Mouse (Mus musculus) neural tube, embryonic 14.5 days (tissue): ENCODE data around the gene Ern2. TPM values are rescaled to one million over a fixed set of nuclear protein-coding genes. Genes with fewer than 3 reads are reported as not detected.

Experiments
- ATAC-seq: fragments of 200-750 bp; cut with Nextera tagmentation; 2 replicates; pipeline ENCODE4 v1.8.0; 2017; ENCODE audit warnings: low read depth, mild to moderate bottlenecking, moderate TSS enrichment, moderate library complexity
- H3K27ac ChIP-seq: fragments of 300-500 bp; sonication (generic); 2 replicates; pipeline ENCODE4 v1.5.1; 2014; ENCODE audit warnings: low read depth, mild to moderate bottlenecking, control low read depth, low read length, moderate library complexity, mixed read lengths
- H3K27me3 ChIP-seq: fragments of 300-500 bp; sonication (generic); 2 replicates; pipeline ENCODE4 v1.6.1; 2014; ENCODE audit warnings: low read length; ENCODE audit not compliant: control insufficient read depth, insufficient read depth
- H3K36me3 ChIP-seq: fragments of 300-500 bp; sonication (generic); 2 replicates; pipeline ENCODE4 v1.6.1; 2014; ENCODE audit warnings: low read length, mixed read lengths; ENCODE audit not compliant: control insufficient read depth, insufficient read depth
- H3K4me1 ChIP-seq: fragments of 300-500 bp; sonication (generic); 2 replicates; pipeline ENCODE4 v1.6.1; 2014; ENCODE audit warnings: low read length; ENCODE audit not compliant: control insufficient read depth, insufficient read depth
- H3K4me2 ChIP-seq: fragments of 300-500 bp; sonication (generic); 2 replicates; pipeline ENCODE4 v1.6.1; 2014; ENCODE audit warnings: mild to moderate bottlenecking, low read depth, low read length, control low read depth
- H3K4me3 ChIP-seq: fragments of 300-500 bp; sonication (generic); 2 replicates; pipeline ENCODE4 v1.5.1; 2014; ENCODE audit warnings: low read depth, low read length, control low read depth, mixed read lengths
- H3K9ac ChIP-seq: fragments of 300-500 bp; sonication (generic); replicated peaks from 2 replicates; pipeline ENCODE4 v1.6.1; 2014; ENCODE audit warnings: low read depth, mild to moderate bottlenecking, control low read depth, low read length, mixed read lengths
- H3K9me3 ChIP-seq: fragments of 300-500 bp; sonication (generic); 2 replicates; pipeline ENCODE4 v1.6.1; 2016; ENCODE audit warnings: low read length; ENCODE audit not compliant: control insufficient read depth
- WGBS: fragments of 180-500 bp; shearing (Covaris S2); extraction: QIAGEN DNeasy Blood & Tissue Kit; methylation state at CpG from one replicate; pipeline ENCODE4 v1.1.7; 2014; 5-methylcytosine and 5-hydroxymethylcytosine counted together
- polyA plus RNA-seq: library from polyadenylated mRNA; unstranded; fragments of >200 nt; fragmentation: Nextera tagmentation; extraction: Ambion mirVana; gene quantifications from 2 replicates; pipeline ENCODE4 v1.2.1, GENCODE M21; 2014

Ern2 gene
- polyA plus RNA-seq, 1 experiment from 2014 or later, result 2.2 TPM

GRCm38 (mm10) chr7:122137071-122137470 lies 48.9 kb downstream of the Ern2 start:
- ATAC-seq, result no peak
- Histone ChIP-seq H3K4me3 (no peak overlapping the region), H3K4me1 (peaks cover 10% of the 10 kb centered on the region), H3K9me3 (no peaks in the 10 kb centered on the region), H3K27ac (no peak overlapping the region), H3K36me3 (peaks cover 36% of the 10 kb centered on the region), H3K4me2 (no peak overlapping the region), H3K27me3 (no peaks in the 10 kb centered on the region), H3K9ac (no peak overlapping the region)

GRCm38 (mm10) chr7:122135070-122135469 lies 50.9 kb downstream of the Ern2 start:
- WGBS, result 76% methylated on average over 10 of the region's 10 CpGs
- no peak overlapping the region for H3K4me3 ChIP-seq
- H3K36me3 ChIP-seq, result peaks cover 23% of the 10 kb centered on the region
- no peak overlapping the region for H3K9ac ChIP-seq
- H3K27me3 ChIP-seq, result no peaks in the 10 kb centered on the region
- no peak overlapping the region for H3K27ac ChIP-seq
- no peak for ATAC-seq
- H3K4me1 ChIP-seq, result peaks cover 11% of the 10 kb centered on the region
- no peaks in the 10 kb centered on the region for H3K9me3 ChIP-seq
- no peak overlapping the region for H3K4me2 ChIP-seq

- no peak for ATAC-seq
- Histone ChIP-seq H3K27me3 (no peaks in the 10 kb centered on the region), H3K36me3 (peaks cover 10% of the 10 kb centered on the region), H3K4me2 (peak overlapping the region; percentile 65), H3K4me3 (peak overlapping the region; percentile 85), H3K27ac (peak overlapping the region; percentile 70), H3K9ac (peak overlapping the region; percentile 73), H3K9me3 (no peaks in the 10 kb centered on the region), H3K4me1 (peaks cover 11% of the 10 kb centered on the region)
- WGBS, result 17% methylated on average over 8 of the region's 8 CpGs
These were observed 52.7 kb downstream of the Ern2 start for GRCm38 (mm10) chr7:122133338-122133625.

- under 1% methylated on average over 54 of the region's 54 CpGs for WGBS
- Histone ChIP-seq H3K4me2 (peak within 1 kb of the TSS; percentile 92), H3K4me1 (peaks cover 11% of the 10 kb centered on the region), H3K9ac (peak within 1 kb of the TSS; percentile 73), H3K27ac (peak within 1 kb of the TSS; percentile 70), H3K9me3 (no peaks in the 10 kb centered on the region), H3K36me3 (peaks cover 10% of the 10 kb centered on the region), H3K4me3 (peak within 1 kb of the TSS; percentile 85), H3K27me3 (no peaks in the 10 kb centered on the region)
- peak; percentile 99 for ATAC-seq
These were observed 53.3 kb downstream of the Ern2 start, which contains the start of the genes Palb2 and Dctn5 for GRCm38 (mm10) chr7:122132497-122133337. Gene Palb2 (minus strand): TSS chr7:122132985. Gene Dctn5 (plus strand): TSS chr7:122133041.

DNA sequence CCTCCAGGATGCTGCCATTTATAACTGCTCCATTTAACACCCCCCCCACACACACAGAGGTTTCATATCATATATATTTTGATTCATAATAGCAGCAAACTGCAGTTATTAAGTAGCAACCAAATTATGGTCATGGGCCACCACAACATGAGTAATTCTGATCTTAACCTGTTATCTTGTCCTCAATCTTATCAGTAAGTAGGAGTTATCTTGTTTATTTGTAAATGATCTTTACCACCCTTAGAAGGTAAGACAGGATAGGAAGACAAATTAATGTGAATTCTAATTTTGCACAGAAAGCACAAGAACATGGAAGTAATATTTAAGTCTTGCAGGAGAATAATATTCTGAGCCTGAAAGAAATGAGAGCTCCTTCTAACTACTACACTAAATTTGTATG lies 54.2 kb downstream of the Ern2 start:
- Histone ChIP-seq H3K4me3 (peak overlapping the region; percentile 85; the same call in 1 of the 2 replicates), H3K4me2 (peak overlapping the region; percentile 92; the same call in 1 of the 2 replicates), H3K9ac (no peak overlapping the region), H3K9me3 (no peaks in the 10 kb centered on the region), H3K27ac (no peak overlapping the region), H3K27me3 (no peaks in the 10 kb centered on the region), H3K36me3 (peaks cover 12% of the 10 kb centered on the region), H3K4me1 (peaks cover 11% of the 10 kb centered on the region)
- ATAC-seq, result no peak

GRCm38 (mm10) chr7:122126946-122127345 lies 59.1 kb downstream of the Ern2 start:
- no peaks in the 10 kb centered on the region for H3K9me3 ChIP-seq
- no peak overlapping the region for H3K27ac ChIP-seq
- no peak overlapping the region for H3K9ac ChIP-seq
- whole genome bisulfite sequencing, result 90% methylated on average over 11 of the region's 11 CpGs
- no peaks in the 10 kb centered on the region for H3K27me3 ChIP-seq
- peaks cover 10% of the 10 kb centered on the region; the same call in 1 of the 2 replicates for H3K36me3 ChIP-seq
- no peak overlapping the region for H3K4me2 ChIP-seq
- no peak for ATAC-seq
- H3K4me3 ChIP-seq, result no peak overlapping the region
- no peaks in the 10 kb centered on the region; the same call in 1 of the 2 replicates for H3K4me1 ChIP-seq

DNA sequence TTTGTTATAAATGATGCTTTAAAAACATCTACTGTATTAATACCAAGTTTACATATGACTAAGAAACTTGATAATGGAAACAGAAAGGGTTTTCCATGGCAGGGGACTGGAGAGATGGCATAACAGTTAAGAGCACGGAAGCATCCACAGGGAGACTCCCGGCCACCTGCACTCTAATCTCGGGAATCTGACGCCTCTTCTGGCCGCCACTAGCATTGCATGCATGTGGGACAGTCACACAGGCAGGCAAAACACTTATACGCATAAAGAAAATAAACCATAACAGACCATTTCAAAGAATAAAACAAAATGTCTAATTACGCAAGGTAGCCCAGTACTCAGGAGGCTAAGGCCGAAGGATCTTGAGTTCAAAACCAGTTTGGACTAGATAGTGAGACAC lies 60.4 kb downstream of the Ern2 start:
- Histone ChIP-seq H3K4me3 (no peak overlapping the region), H3K27me3 (no peaks in the 10 kb centered on the region), H3K9me3 (no peaks in the 10 kb centered on the region), H3K36me3 (peaks cover 10% of the 10 kb centered on the region; the same call in 1 of the 2 replicates), H3K4me2 (no peak overlapping the region), H3K27ac (no peak overlapping the region), H3K9ac (no peak overlapping the region), H3K4me1 (no peaks in the 10 kb centered on the region)
- ATAC-seq, result no peak
- 82% methylated on average over 8 of the region's 8 CpGs for WGBS

DNA sequence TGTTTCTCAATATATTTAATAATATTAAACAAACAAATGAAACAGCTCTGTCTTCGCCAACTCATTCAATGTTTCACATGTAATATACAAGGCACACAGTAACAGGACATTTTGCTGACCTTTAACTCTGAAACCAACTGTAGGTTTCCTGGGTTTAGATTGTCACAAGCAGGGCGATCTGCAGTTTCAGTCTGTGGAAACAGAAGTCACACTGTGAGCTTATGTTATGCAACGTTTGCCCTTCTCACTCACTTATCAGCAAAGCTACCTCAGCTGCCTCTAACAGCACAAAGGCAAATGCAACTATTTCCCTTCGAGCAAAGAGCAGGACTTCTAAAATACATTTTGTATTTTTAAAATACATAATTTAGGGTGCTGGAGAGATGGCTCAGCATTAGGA lies 62.5 kb downstream of the Ern2 start:
- no peaks in the 10 kb centered on the region for H3K27me3 ChIP-seq
- no peak overlapping the region for H3K9ac ChIP-seq
- peaks cover 10% of the 10 kb centered on the region; the same call in 1 of the 2 replicates for H3K36me3 ChIP-seq
- no peak overlapping the region for H3K27ac ChIP-seq
- no peak for ATAC-seq
- no peak overlapping the region for H3K4me3 ChIP-seq
- no peaks in the 10 kb centered on the region for H3K9me3 ChIP-seq
- H3K4me1 ChIP-seq, result no peaks in the 10 kb centered on the region
- H3K4me2 ChIP-seq, result no peak overlapping the region
- 89% methylated on average over 4 of the region's 4 CpGs for WGBS
